Mouse (Mus musculus) intestine, embryonic 15.5 days (tissue): ENCODE measurements at regions not wholly inside any gene's neighbourhood (a gene's known extent, or its start where the extent isn't known, plus 50 kb on each side); places are given as distances from the start of the nearest gene placed in this dataset.

Experiments used
- ATAC-seq: fragments of 200-750 bp; cut with Nextera tagmentation; 2 replicates; pipeline ENCODE4 v1.8.0; 2017; ENCODE audit warnings: moderate TSS enrichment, moderate library complexity
- H3K27ac ChIP-seq: fragments of 300-500 bp; sonication (generic); 2 replicates; pipeline ENCODE4 v1.5.1; 2015; ENCODE audit warnings: mild to moderate bottlenecking, inconsistent platforms
- H3K27me3 ChIP-seq: fragments of 300-500 bp; sonication (generic); replicated peaks from 2 replicates; pipeline ENCODE4 v1.6.1; 2015; ENCODE audit warnings: inconsistent platforms
- H3K36me3 ChIP-seq: fragments of 300-500 bp; sonication (generic); 2 replicates; pipeline ENCODE4 v1.6.1; 2015; ENCODE audit warnings: inconsistent platforms
- H3K4me1 ChIP-seq: fragments of 300-500 bp; sonication (generic); replicated peaks from 2 replicates; pipeline ENCODE4 v1.6.1; 2015; ENCODE audit warnings: inconsistent platforms
- H3K4me2 ChIP-seq: fragments of 300-500 bp; sonication (generic); replicated peaks from 2 replicates; pipeline ENCODE4 v1.6.1; 2015; ENCODE audit warnings: mild to moderate bottlenecking, inconsistent platforms
- H3K4me3 ChIP-seq: fragments of 300-500 bp; sonication (generic); replicated peaks from 2 replicates; pipeline ENCODE4 v1.5.1; 2015; ENCODE audit warnings: inconsistent platforms
- H3K9ac ChIP-seq: fragments of 300-500 bp; sonication (generic); 2 replicates; pipeline ENCODE4 v1.6.1; 2015; ENCODE audit warnings: inconsistent platforms
- H3K9me3 ChIP-seq: fragments of 300-500 bp; sonication (generic); 2 replicates; pipeline ENCODE4 v1.6.1; 2016; ENCODE audit warnings: inconsistent platforms
- WGBS: fragments of 180-500 bp; shearing (Covaris S2); methylation state at CpG from one replicate; pipeline ENCODE4 v1.1.7; 2015; 5-methylcytosine and 5-hydroxymethylcytosine counted together

GRCm38 (mm10) chr15:102862374-102862773 is 58.5 kb upstream of the Hoxc13 start:
- no peaks in the 10 kb centered on the region for H3K9me3 ChIP-seq
- H3K27ac ChIP-seq: no peak overlapping the region
- H3K4me3 ChIP-seq: no peak overlapping the region
- no peak overlapping the region for H3K9ac ChIP-seq
- no peaks in the 10 kb centered on the region for H3K36me3 ChIP-seq
- no peak overlapping the region for H3K4me2 ChIP-seq
- H3K4me1 ChIP-seq: no peaks in the 10 kb centered on the region
- 68% methylated on average over 6 of the region's 6 CpGs for WGBS
- no peak for ATAC-seq
- H3K27me3 ChIP-seq: no peaks in the 10 kb centered on the region; the same call in 1 of the 2 replicates

- Histone ChIP-seq H3K9ac (no peak overlapping the region), H3K27ac (no peak overlapping the region), H3K27me3 (no peaks in the 10 kb centered on the region; the same call in 1 of the 2 replicates), H3K4me2 (no peak overlapping the region), H3K4me1 (no peaks in the 10 kb centered on the region), H3K36me3 (no peaks in the 10 kb centered on the region), H3K4me3 (no peak overlapping the region), H3K9me3 (no peaks in the 10 kb centered on the region)
- ATAC-seq: no peak
- 74% methylated on average over 3 of the region's 3 CpGs for WGBS
These were observed 54.1 kb upstream of the Hoxc13 start for GRCm38 (mm10) chr15:102866788-102867187.
